Mouse (Mus musculus) myocyte (in vitro differentiated cells): ENCODE measurements around the gene Rad9b. TPM values are rescaled to one million over a fixed set of nuclear protein-coding genes. Genes with fewer than 3 reads are reported as not detected.

Source experiments
- H3K27me3 ChIP-seq: one replicate; pipeline ENCODE4 v1.6.1; 2011; ENCODE audit not compliant: control insufficient read depth, insufficient read depth, insufficient read length
- H3K36me3 ChIP-seq: one replicate; pipeline ENCODE4 v1.6.1; 2011; ENCODE audit not compliant: control insufficient read depth, insufficient read depth
- H3K4me2 ChIP-seq: one replicate; pipeline ENCODE4 v1.6.1; 2011; ENCODE audit warnings: low read depth, control low read depth
- H3K4me3 ChIP-seq: one replicate; pipeline ENCODE4 v1.5.1; 2011; ENCODE audit warnings: mild to moderate bottlenecking, control low read depth, moderate library complexity
- H3K79me2 ChIP-seq: one replicate; pipeline ENCODE4 v1.6.1; 2011; ENCODE audit not compliant: control insufficient read depth, insufficient read depth
- H3ac ChIP-seq: one replicate; pipeline ENCODE4 v1.6.1; 2011; ENCODE audit not compliant: control insufficient read depth, insufficient read length
- CEBPB ChIP-seq: IDR thresholded peaks from 2 replicates; pipeline ENCODE4 v1.6.1; 2011; ENCODE audit warnings: mild to moderate bottlenecking, moderate library complexity; ENCODE audit not compliant: poor library complexity, insufficient read depth, severe bottlenecking
- E2F4 ChIP-seq: IDR thresholded peaks from one replicate; pipeline ENCODE4 v1.6.1; 2011; ENCODE audit warnings: mild to moderate bottlenecking, control low read depth, moderate library complexity; ENCODE audit not compliant: insufficient read depth
- MAX ChIP-seq: IDR thresholded peaks from one replicate; pipeline ENCODE4 v1.6.1; 2011; ENCODE audit warnings: low read depth, mild to moderate bottlenecking, control low read depth
- MYOD1 ChIP-seq, 3 experiments: IDR thresholded peaks; one replicate each; pipeline ENCODE4 v1.6.1; 2011; ENCODE audit warnings: control low read depth in 2 of 3, low read depth in 2 of 3, mild to moderate bottlenecking in 2 of 3, moderate library complexity in 1 of 3; ENCODE audit not compliant: insufficient read length in 2 of 3, control insufficient read depth in 1 of 3
- MYOG ChIP-seq, 3 experiments: IDR thresholded peaks; one replicate each; pipeline ENCODE4 v1.6.1; 2011; ENCODE audit warnings: control low read depth in 2 of 3, low read depth in 2 of 3, mild to moderate bottlenecking in 2 of 3; ENCODE audit not compliant: insufficient read length in 2 of 3, control insufficient read depth in 1 of 3, insufficient read depth in 1 of 3
- POLR2A ChIP-seq: IDR thresholded peaks from one replicate; pipeline ENCODE4 v1.6.1; 2011; ENCODE audit warnings: low read depth, mild to moderate bottlenecking, control low read depth, moderate library complexity; ENCODE audit not compliant: insufficient read length
- POLR2AphosphoS2 ChIP-seq: IDR thresholded peaks from one replicate; pipeline ENCODE4 v1.6.1; 2011; ENCODE audit warnings: low read depth, control low read depth; ENCODE audit not compliant: insufficient read length
- REST ChIP-seq: IDR thresholded peaks from one replicate; pipeline ENCODE4 v1.6.1; 2011; ENCODE audit warnings: mild to moderate bottlenecking, control low read depth, moderate library complexity; ENCODE audit not compliant: insufficient read depth, insufficient read length
- SRF ChIP-seq: IDR thresholded peaks from one replicate; pipeline ENCODE4 v1.6.1; 2011; ENCODE audit warnings: low read depth; ENCODE audit not compliant: control insufficient read depth, insufficient read length
- TCF12 ChIP-seq: IDR thresholded peaks from one replicate; pipeline ENCODE4 v1.6.1; 2011; ENCODE audit warnings: mild to moderate bottlenecking, control low read depth; ENCODE audit not compliant: poor library complexity, insufficient read depth, severe bottlenecking
- TCF3 ChIP-seq: IDR thresholded peaks from one replicate; pipeline ENCODE4 v1.6.1; 2011; ENCODE audit warnings: low read depth, control low read depth; ENCODE audit not compliant: insufficient read length
- USF1 ChIP-seq: IDR thresholded peaks from one replicate; pipeline ENCODE4 v1.6.1; 2011; ENCODE audit warnings: low read depth, mild to moderate bottlenecking, control low read depth, moderate library complexity
- polyA plus RNA-seq: library from polyadenylated mRNA; unstranded; fragments of >200 nt; fragmentation: generic; extraction: Trizol; gene quantifications from one replicate; pipeline ENCODE4 v1.2.1, GENCODE M21; 2012; ENCODE audit warnings: missing spikeins

The Rad9b gene
- polyA plus RNA-seq, result 1.9 TPM

GRCm38 (mm10) chr5:122353807-122354491 lies at the start of gene Rad9b, which contains the start of gene Vps29:
TSS of gene Rad9b (minus strand) at chr5:122354233.
TSS of gene Vps29 (plus strand) at chr5:122354369.
- peak within 1 kb of the TSS; percentile 57 for H3ac ChIP-seq

GRCm38 (mm10) chr5:122403362-122403761 lies 49.3 kb upstream of the Rad9b start:
- Histone ChIP-seq H3K27me3 (no peaks in the 10 kb centered on the region), H3K79me2 (no peaks in the 10 kb centered on the region), H3K4me2 (no peak overlapping the region), H3K4me3 (no peak overlapping the region), H3K36me3 (peaks cover 18% of the 10 kb centered on the region), H3ac (no peak overlapping the region)
- TF ChIP-seq POLR2A (no peak), MAX (no peak), CEBPB (no peak), TCF3 (no peak), SRF (no peak)

More at GRCm38 (mm10) chr5:122353807-122354491, at the start of gene Rad9b, which contains the start of gene Vps29:
- no peak for TF ChIP-seq TCF12
- TF ChIP-seq MYOD1 (IDR thresholded peaks at IDR 0.05; ENCODE audit: control insufficient read depth in 1 of 3, insufficient read length in 2 of 3, low read depth in 2 of 3), result peak in 1 of 3 experiments; percentile 17
- no peak for TF ChIP-seq TCF3
- peak; percentile 17 for TF ChIP-seq SRF
- TF ChIP-seq POLR2AphosphoS2, result peak; percentile 84
- TF ChIP-seq REST, result no peak
- TF ChIP-seq POLR2A, result peak; percentile 82
- no peak for TF ChIP-seq USF1
- peak within 1 kb of the TSS; percentile 54 for H3K4me3 ChIP-seq
- no peaks in the 10 kb centered on the region for H3K36me3 ChIP-seq
- peaks cover 4% of the 10 kb centered on the region for H3K27me3 ChIP-seq
- H3K4me2 ChIP-seq, result peak within 1 kb of the TSS; percentile 97
- peaks cover 40% of the 10 kb centered on the region for H3K79me2 ChIP-seq

GRCm38 (mm10) chr5:122402772-122403171 lies 48.7 kb upstream of the Rad9b start:
- TF ChIP-seq E2F4 (no peak), REST (no peak), TCF12 (no peak), POLR2AphosphoS2 (no peak), MYOG (IDR thresholded peaks at IDR 0.05; ENCODE audit: control insufficient read depth in 1 of 3, insufficient read depth in 1 of 3, insufficient read length in 2 of 3, low read depth in 2 of 3) (no peak), MYOD1 (IDR thresholded peaks at IDR 0.05; ENCODE audit: control insufficient read depth in 1 of 3, insufficient read length in 2 of 3, low read depth in 2 of 3) (no peak), TCF3 (no peak), CEBPB (no peak), USF1 (no peak), POLR2A (no peak), SRF (no peak), MAX (no peak)

GRCm38 (mm10) chr5:122402160-122402559 lies 48.1 kb upstream of the Rad9b start:
- Histone ChIP-seq H3K4me3 (no peak overlapping the region), H3ac (no peak overlapping the region), H3K36me3 (peaks cover 21% of the 10 kb centered on the region), H3K4me2 (no peak overlapping the region), H3K27me3 (no peaks in the 10 kb centered on the region), H3K79me2 (no peaks in the 10 kb centered on the region)
- TF ChIP-seq POLR2A (no peak), E2F4 (no peak), POLR2AphosphoS2 (no peak), USF1 (no peak)

More at GRCm38 (mm10) chr5:122402772-122403171, 48.7 kb upstream of the Rad9b start:
- Histone ChIP-seq H3K79me2 (no peaks in the 10 kb centered on the region), H3K36me3 (peaks cover 21% of the 10 kb centered on the region), H3ac (no peak overlapping the region), H3K4me2 (no peak overlapping the region), H3K27me3 (no peaks in the 10 kb centered on the region), H3K4me3 (no peak overlapping the region)

DNA sequence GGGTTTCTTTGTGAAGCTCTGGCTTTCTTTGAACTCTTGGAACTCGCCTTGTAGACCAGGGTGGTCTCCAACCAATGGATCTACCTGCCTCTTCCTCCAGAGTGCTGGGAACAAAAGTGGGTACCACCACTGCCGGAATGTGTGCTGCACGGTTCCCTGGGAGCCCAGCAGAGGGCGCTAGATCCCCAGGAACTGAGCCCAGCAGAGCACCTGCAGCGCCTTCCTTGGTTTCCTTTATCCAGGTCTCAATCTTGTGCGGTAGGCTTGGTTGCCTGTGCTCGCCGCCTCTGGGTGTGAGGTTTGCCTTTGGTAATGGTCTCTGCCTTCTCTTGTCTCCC lies 47.2 kb upstream of the Rad9b start:
- Histone ChIP-seq H3K79me2 (no peaks in the 10 kb centered on the region), H3K36me3 (peaks cover 21% of the 10 kb centered on the region), H3K4me2 (no peak overlapping the region), H3K4me3 (no peak overlapping the region), H3ac (no peak overlapping the region), H3K27me3 (no peaks in the 10 kb centered on the region)
- no peak for TF ChIP-seq POLR2A
- no peak for TF ChIP-seq USF1
- TF ChIP-seq REST, result no peak
- TF ChIP-seq SRF, result no peak
- TF ChIP-seq MYOD1 (IDR thresholded peaks at IDR 0.05; ENCODE audit: control insufficient read depth in 1 of 3, insufficient read length in 2 of 3, low read depth in 2 of 3), result no peak
